Mouse (Mus musculus) ES-E14 (cell line): ENCODE results near the gene Acat1.

Experiments used
- CHD2 ChIP-seq: IDR thresholded peaks from 2 replicates; pipeline ENCODE4 v1.6.1; 2014; ENCODE audit warnings: mild to moderate bottlenecking, low read depth, low read length, inconsistent platforms
- HCFC1 ChIP-seq: IDR thresholded peaks from 2 replicates; pipeline ENCODE4 v1.6.1; 2012; ENCODE audit warnings: low read length, inconsistent platforms, borderline replicate concordance; ENCODE audit not compliant: insufficient read depth
- MAFK ChIP-seq: IDR thresholded peaks from 2 replicates; pipeline ENCODE4 v1.6.1; 2014; ENCODE audit warnings: mild to moderate bottlenecking, low read depth, low read length, inconsistent platforms; ENCODE audit not compliant: insufficient read depth
- ZC3H11A ChIP-seq: IDR thresholded peaks from 2 replicates; pipeline ENCODE4 v1.6.1; 2012; ENCODE audit warnings: low read depth, mild to moderate bottlenecking, inconsistent platforms, low read length, borderline replicate concordance
- ZNF384 ChIP-seq: IDR thresholded peaks from 2 replicates; pipeline ENCODE4 v1.6.1; 2012; ENCODE audit warnings: low read depth, low read length, inconsistent platforms

DNA sequence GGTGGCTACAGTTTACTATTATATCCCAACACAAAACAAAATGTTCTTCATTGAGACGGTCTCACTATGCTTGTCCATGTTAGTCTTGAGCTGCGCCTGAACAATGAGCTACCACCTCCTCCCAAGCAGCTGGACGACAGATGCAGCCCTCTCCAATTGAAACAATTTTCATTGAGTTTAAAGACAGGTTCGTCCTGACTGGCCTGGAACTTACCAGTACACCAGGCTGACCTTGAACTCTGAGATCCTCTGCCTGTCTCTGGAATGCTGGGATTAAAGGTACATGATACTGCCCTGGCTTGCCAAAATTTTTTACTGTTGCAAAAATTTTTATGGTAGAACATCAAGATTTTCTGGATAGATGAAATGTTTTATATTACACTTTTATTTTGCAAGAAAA, 4.1 kb upstream of the Acat1 start:
- TF ChIP-seq MAFK (no peak), ZNF384 (no peak), CHD2 (no peak), ZC3H11A (no peak), HCFC1 (no peak)
